Mouse (Mus musculus): ENCODE measurements at regions not wholly inside any gene's neighbourhood (a gene's known extent, or its start where the extent isn't known, plus 50 kb on each side); places are given as distances from the start of the nearest gene placed in this dataset.

DNA sequence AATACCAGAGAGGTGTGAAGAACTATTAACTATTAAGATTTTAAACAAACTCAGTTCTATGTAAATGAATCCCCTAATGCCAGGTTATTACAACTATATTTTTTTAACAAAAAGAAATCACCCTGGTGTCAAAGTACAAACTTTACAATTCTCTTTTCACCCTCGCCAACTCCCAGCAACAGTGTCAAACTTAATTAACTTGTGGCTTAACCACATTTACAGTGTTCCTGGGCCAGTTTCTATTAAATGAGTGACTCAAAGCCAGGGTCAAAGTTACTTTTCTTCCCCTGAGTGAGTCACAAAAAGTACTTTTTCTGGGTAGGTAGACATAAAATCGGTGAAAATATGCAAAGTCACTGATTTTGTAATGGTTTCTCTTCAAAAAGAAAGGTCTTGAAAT lies 782.0 kb downstream of the Nr2f2 start:
- no peak for TF ChIP-seq POLR2A (IDR thresholded peaks at IDR 0.05; ENCODE audit: control insufficient read depth, low read depth, low read length)
- TF ChIP-seq CTCF (IDR thresholded peaks at IDR 0.05; ENCODE audit: control insufficient read depth, insufficient read depth, insufficient replicate concordance, low read depth, low read length) = no peak
- H3K27me3 ChIP-seq (ENCODE audit: control insufficient read depth, insufficient read depth, low read length) = no peaks in the 10 kb centered on the region
- H3K4me3 ChIP-seq (ENCODE audit: control insufficient read depth, low read depth, low read length) = no peak overlapping the region
- no peak overlapping the region for H3K27ac ChIP-seq (ENCODE audit: control insufficient read depth, insufficient read depth, low read depth, low read length)
- no peaks in the 10 kb centered on the region for H3K36me3 ChIP-seq (ENCODE audit: control insufficient read depth, insufficient read depth, low read length)
- no peaks in the 10 kb centered on the region for H3K4me1 ChIP-seq (ENCODE audit: control insufficient read depth, insufficient read depth, low read length)

DNA sequence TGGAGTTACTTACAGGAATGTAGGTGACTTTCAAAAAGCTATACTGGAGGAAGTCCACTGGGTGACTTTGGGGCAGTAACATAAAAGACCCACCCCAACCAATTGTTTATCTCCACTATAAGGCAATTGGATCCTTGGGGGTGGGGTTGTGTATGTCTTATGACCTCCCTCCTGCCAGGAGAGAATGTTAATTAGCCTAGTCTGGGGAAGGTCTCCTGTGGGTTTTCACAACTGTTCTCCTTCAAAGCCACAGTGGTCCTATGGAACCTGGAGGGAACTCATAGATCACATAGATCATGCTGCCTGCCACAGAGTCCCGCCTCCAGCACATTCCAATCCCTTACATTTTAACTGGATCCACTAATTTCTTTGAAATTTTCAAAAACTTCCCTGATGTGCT lies 782.6 kb downstream of the Nr2f2 start:
- TF ChIP-seq CTCF (IDR thresholded peaks at IDR 0.05; ENCODE audit: control insufficient read depth, insufficient read depth, insufficient replicate concordance, low read depth, low read length) = no peak
- TF ChIP-seq POLR2A (IDR thresholded peaks at IDR 0.05; ENCODE audit: control insufficient read depth, low read depth, low read length) = no peak
- Histone ChIP-seq H3K4me3 (ENCODE audit: control insufficient read depth, low read depth, low read length) (no peak overlapping the region), H3K36me3 (ENCODE audit: control insufficient read depth, insufficient read depth, low read length) (no peaks in the 10 kb centered on the region), H3K27me3 (ENCODE audit: control insufficient read depth, insufficient read depth, low read length) (no peaks in the 10 kb centered on the region), H3K4me1 (ENCODE audit: control insufficient read depth, insufficient read depth, low read length) (no peaks in the 10 kb centered on the region), H3K27ac (ENCODE audit: control insufficient read depth, insufficient read depth, low read depth, low read length) (no peak overlapping the region)

DNA sequence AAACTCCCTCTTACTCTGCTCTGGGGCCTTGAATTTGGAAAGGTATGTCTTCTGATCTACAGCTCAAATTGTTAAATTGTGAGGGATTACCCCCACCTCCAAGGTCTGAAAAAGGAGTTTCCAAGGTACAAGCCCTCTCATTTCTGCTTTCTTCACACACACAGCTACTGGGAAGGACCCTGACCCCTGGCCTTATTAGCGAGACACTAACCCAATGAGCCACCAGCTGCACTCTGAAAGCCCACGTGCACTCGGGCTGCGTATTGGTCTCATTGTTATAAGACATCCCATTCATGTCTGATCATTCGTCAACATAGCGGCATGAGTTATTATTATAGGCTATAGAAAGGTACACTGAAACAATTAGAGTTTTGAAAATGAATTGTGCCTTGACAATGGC lies 784.9 kb downstream of the Nr2f2 start:
- peak overlapping the region; percentile 44 for H3K4me3 ChIP-seq (ENCODE audit: control insufficient read depth, low read depth, low read length)
- no peaks in the 10 kb centered on the region for H3K36me3 ChIP-seq (ENCODE audit: control insufficient read depth, insufficient read depth, low read length)
- no peak overlapping the region for H3K27ac ChIP-seq (ENCODE audit: control insufficient read depth, insufficient read depth, low read depth, low read length)
- no peaks in the 10 kb centered on the region for H3K4me1 ChIP-seq (ENCODE audit: control insufficient read depth, insufficient read depth, low read length)
- no peak for TF ChIP-seq POLR2A (IDR thresholded peaks at IDR 0.05; ENCODE audit: control insufficient read depth, low read depth, low read length)
- TF ChIP-seq CTCF (IDR thresholded peaks at IDR 0.05; ENCODE audit: control insufficient read depth, insufficient read depth, insufficient replicate concordance, low read depth, low read length) = no peak
- no peaks in the 10 kb centered on the region for H3K27me3 ChIP-seq (ENCODE audit: control insufficient read depth, insufficient read depth, low read length)

DNA sequence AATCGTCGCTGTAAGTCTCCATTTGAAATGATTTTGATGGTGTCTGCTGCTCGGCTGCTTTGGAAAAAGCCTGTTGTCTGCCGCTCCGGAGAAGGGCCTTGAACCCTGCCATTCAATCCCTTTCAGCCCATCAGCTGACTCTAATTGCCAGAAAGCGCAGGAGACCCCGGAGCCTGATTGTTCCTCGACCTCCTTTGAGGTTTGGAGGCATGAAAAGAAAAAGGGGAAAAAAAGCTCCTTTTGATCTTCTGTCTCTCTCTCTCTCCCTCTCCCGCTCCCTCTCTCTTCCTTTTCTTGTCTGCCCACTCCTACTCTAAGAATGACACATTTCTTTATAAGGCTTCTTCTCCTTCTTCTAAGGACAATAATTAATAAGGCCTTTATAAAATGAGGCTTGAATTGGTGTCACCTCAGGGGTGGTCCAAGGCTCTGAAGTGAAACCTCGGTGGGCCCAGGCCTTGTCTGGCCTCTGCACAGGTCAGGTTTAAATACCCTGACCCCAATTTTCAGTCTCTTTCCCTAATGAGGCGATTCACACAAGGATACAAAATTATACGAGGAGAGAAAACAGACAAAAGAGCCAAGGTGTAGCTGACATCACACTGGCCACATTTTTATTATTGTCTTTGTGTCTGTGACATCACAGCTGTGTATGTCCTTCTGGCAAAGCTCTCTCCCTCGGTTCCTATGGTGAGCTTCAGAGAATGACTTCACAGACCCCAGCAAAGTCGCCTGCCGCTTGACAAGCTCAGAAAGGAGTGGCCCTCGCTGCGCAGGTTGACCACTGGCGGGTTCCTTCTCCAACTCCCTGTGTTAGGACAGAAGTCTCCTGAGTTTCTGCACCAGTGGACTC lies 787.4 kb downstream of the Nr2f2 start:
- no peaks in the 10 kb centered on the region for H3K4me1 ChIP-seq (ENCODE audit: control insufficient read depth, insufficient read depth, low read length)
- H3K4me3 ChIP-seq (ENCODE audit: control insufficient read depth, low read depth, low read length) = peak overlapping the region; percentile 73
- H3K27me3 ChIP-seq (ENCODE audit: control insufficient read depth, insufficient read depth, low read length) = no peaks in the 10 kb centered on the region
- H3K27ac ChIP-seq (ENCODE audit: control insufficient read depth, insufficient read depth, low read depth, low read length) = no peak overlapping the region
- no peaks in the 10 kb centered on the region for H3K36me3 ChIP-seq (ENCODE audit: control insufficient read depth, insufficient read depth, low read length)
- no peak; the same call in 1 of the 2 replicates for TF ChIP-seq POLR2A (IDR thresholded peaks at IDR 0.05; ENCODE audit: control insufficient read depth, low read depth, low read length)
- no peak for TF ChIP-seq CTCF (IDR thresholded peaks at IDR 0.05; ENCODE audit: control insufficient read depth, insufficient read depth, insufficient replicate concordance, low read depth, low read length)

DNA sequence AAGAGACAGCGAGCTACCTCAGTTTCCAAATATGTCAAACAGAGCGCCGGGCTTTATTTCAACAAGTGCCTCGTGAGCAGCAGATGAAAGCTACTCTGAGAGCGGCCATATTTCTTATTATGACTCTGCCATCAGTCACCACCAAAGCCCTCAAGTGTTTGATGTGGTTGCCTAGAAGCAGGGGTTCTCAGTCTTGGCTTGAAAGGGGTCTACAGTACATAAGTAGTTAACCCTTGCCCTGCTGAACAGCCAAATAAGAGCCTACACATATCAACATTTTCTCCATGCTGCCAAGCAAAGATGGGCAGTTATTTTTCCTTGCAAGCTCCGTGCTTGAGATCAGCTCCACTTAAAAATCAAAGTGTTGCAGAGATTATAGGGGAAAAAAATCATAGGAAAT lies 788.8 kb downstream of the Nr2f2 start:
- no peak overlapping the region for H3K4me3 ChIP-seq (ENCODE audit: control insufficient read depth, low read depth, low read length)
- H3K4me1 ChIP-seq (ENCODE audit: control insufficient read depth, insufficient read depth, low read length) = no peaks in the 10 kb centered on the region
- H3K36me3 ChIP-seq (ENCODE audit: control insufficient read depth, insufficient read depth, low read length) = no peaks in the 10 kb centered on the region
- no peaks in the 10 kb centered on the region for H3K27me3 ChIP-seq (ENCODE audit: control insufficient read depth, insufficient read depth, low read length)
- no peak overlapping the region for H3K27ac ChIP-seq (ENCODE audit: control insufficient read depth, insufficient read depth, low read depth, low read length)
- TF ChIP-seq CTCF (IDR thresholded peaks at IDR 0.05; ENCODE audit: control insufficient read depth, insufficient read depth, insufficient replicate concordance, low read depth, low read length) (no peak), POLR2A (IDR thresholded peaks at IDR 0.05; ENCODE audit: control insufficient read depth, low read depth, low read length) (no peak)

GRCm38 (mm10) chr7:69576596-69576995 lies 789.9 kb downstream of the Nr2f2 start:
- H3K4me3 ChIP-seq (ENCODE audit: control insufficient read depth, low read depth, low read length) = no peak overlapping the region
- no peaks in the 10 kb centered on the region for H3K27me3 ChIP-seq (ENCODE audit: control insufficient read depth, insufficient read depth, low read length)
- H3K27ac ChIP-seq (ENCODE audit: control insufficient read depth, insufficient read depth, low read depth, low read length) = no peak overlapping the region
- no peaks in the 10 kb centered on the region for H3K36me3 ChIP-seq (ENCODE audit: control insufficient read depth, insufficient read depth, low read length)
- no peaks in the 10 kb centered on the region for H3K4me1 ChIP-seq (ENCODE audit: control insufficient read depth, insufficient read depth, low read length)
- no peak for TF ChIP-seq CTCF (IDR thresholded peaks at IDR 0.05; ENCODE audit: control insufficient read depth, insufficient read depth, insufficient replicate concordance, low read depth, low read length)

DNA sequence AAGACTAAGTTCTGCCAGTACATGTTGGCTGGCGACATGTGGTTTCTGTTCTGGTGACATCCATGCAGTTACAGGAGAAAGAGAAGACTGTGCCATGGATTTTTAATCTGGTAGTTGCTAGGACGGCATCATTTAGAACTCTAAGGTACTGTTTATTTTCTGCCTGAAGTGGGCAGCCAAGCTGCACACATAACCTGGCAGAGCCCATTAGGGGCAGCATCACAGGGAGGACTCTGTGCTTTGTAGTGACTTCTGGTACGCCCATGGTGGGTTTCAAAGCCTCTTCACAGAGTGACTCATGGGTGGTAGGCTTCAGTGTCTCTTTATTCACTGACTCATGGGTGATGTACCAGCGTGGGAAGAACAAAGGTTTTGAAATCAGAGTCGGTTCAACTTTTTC lies 792.8 kb downstream of the Nr2f2 start:
- Histone ChIP-seq H3K4me3 (ENCODE audit: control insufficient read depth, low read depth, low read length) (no peak overlapping the region), H3K27me3 (ENCODE audit: control insufficient read depth, insufficient read depth, low read length) (no peaks in the 10 kb centered on the region), H3K36me3 (ENCODE audit: control insufficient read depth, insufficient read depth, low read length) (no peaks in the 10 kb centered on the region), H3K27ac (ENCODE audit: control insufficient read depth, insufficient read depth, low read depth, low read length) (no peak overlapping the region), H3K4me1 (ENCODE audit: control insufficient read depth, insufficient read depth, low read length) (no peaks in the 10 kb centered on the region)
- TF ChIP-seq CTCF (IDR thresholded peaks at IDR 0.05; ENCODE audit: control insufficient read depth, insufficient read depth, insufficient replicate concordance, low read depth, low read length) (no peak), POLR2A (IDR thresholded peaks at IDR 0.05; ENCODE audit: control insufficient read depth, low read depth, low read length) (no peak)
